In genomic region chr9:101270020-101270419, GRCm38 (mm10) we compare ENCODE assay signal across 20 mouse cellular contexts. TPM values are rescaled to one million over a fixed set of nuclear protein-coding genes. Genes with fewer than 3 reads are reported as not detected.
DNase-seq lines count a peak whose midpoint lies in the region; ATAC-seq lines count a peak whose summit lies in the region.
"Had no signal": no experiment of that assay in that cellular context is flagged by ENCODE, and none has a peak within 500 bp of the region (broad histone marks: within the 10 kb centered on the region; RNA-seq: fewer than 3 reads in every experiment).

No protein-coding gene starts in this region.

- H3K4me1 ChIP-seq in embryonic facial prominence, embryonic 11.5 days (ENCODE audit: control insufficient read depth, insufficient read depth, low read length), result no peaks in the 10 kb centered on the region
- H3K4me1 ChIP-seq in embryonic facial prominence, embryonic 10.5 days, result peaks cover 25% of the 10 kb centered on the region
- no peaks in the 10 kb centered on the region for H3K4me1 ChIP-seq in kidney, embryonic 14.5 days (ENCODE audit: control insufficient read depth, insufficient read depth, low read length)
- H3K4me1 ChIP-seq: heart, embryonic 15.5 days had no signal

- no peak overlapping the region for H3K9ac ChIP-seq in embryonic facial prominence, embryonic 11.5 days (replicated peaks; ENCODE audit: low read length)
- no peak overlapping the region for H3K9ac ChIP-seq in kidney, embryonic 14.5 days (ENCODE audit: low read depth, low read length)
- H3K9ac ChIP-seq: embryonic facial prominence, embryonic 12.5 days; forebrain, embryonic 15.5 days; heart, embryonic 15.5 days; hindbrain, embryonic 15.5 days had no signal

- ATAC-seq in embryonic facial prominence, embryonic 11.5 days (replicated peaks; ENCODE audit: insufficient number of reproducible peaks, low FRiP score, low TSS enrichment, low read depth), result no peak
- no peak for ATAC-seq in kidney, embryonic 14.5 days (ENCODE audit: low FRiP score, low TSS enrichment)
- ATAC-seq: forebrain, embryonic 15.5 days had no signal

- H3K27me3 ChIP-seq in embryonic facial prominence, embryonic 11.5 days (ENCODE audit: control insufficient read depth, insufficient read depth, low read length), result no peaks in the 10 kb centered on the region
- H3K27me3 ChIP-seq in embryonic facial prominence, embryonic 10.5 days (replicated peaks; ENCODE audit: low read depth, poor library complexity, severe bottlenecking), result no peaks in the 10 kb centered on the region
- H3K27me3 ChIP-seq in kidney, embryonic 14.5 days (ENCODE audit: control insufficient read depth, insufficient read depth, low read length), result no peaks in the 10 kb centered on the region
- H3K27me3 ChIP-seq: embryonic facial prominence, embryonic 12.5 days; forebrain, embryonic 15.5 days; heart, embryonic 15.5 days; hindbrain, embryonic 15.5 days had no signal

- DNase-seq in embryonic facial prominence, embryonic 11.5 days (ENCODE audit: low spot score), result peak; percentile 26
- DNase-seq in embryonic facial prominence, embryonic 10.5 days (ENCODE audit: low spot score), result no peak
- no peak for DNase-seq in kidney, postnatal 14 days
- DNase-seq in 3T3-L1 (ENCODE audit: low read depth, low spot score), result peak; percentile 24
- DNase-seq in forelimb bud, embryonic 11.5 days (ENCODE audit: low read depth, low spot score), result peak; percentile 36
- no peak for DNase-seq in left cerebral cortex, adult 9 months (ENCODE audit: low spot score in 2 of 2)
- DNase-seq in layer of hippocampus, postnatal 10 days (ENCODE audit: low spot score in 2 of 2), result no peak
- DNase-seq: adrenal gland, adult 2 months; adrenal gland, postnatal 25 days; cerebellum, adult 2 months; cerebellum, postnatal 10 days; gastrocnemius, postnatal 10 days; heart, adult 2 months; heart, postnatal 14 days had no signal

- no peaks in the 10 kb centered on the region for H3K36me3 ChIP-seq in embryonic facial prominence, embryonic 11.5 days (replicated peaks; ENCODE audit: control insufficient read depth, insufficient read depth, low read depth, low read length)
- H3K36me3 ChIP-seq in embryonic facial prominence, embryonic 10.5 days (replicated peaks), result no peaks in the 10 kb centered on the region; the same call in 1 of the 2 replicates
- no peaks in the 10 kb centered on the region for H3K36me3 ChIP-seq in kidney, embryonic 14.5 days (ENCODE audit: control insufficient read depth, insufficient read depth, low read length)
- H3K36me3 ChIP-seq: embryonic facial prominence, embryonic 12.5 days; forebrain, embryonic 15.5 days; heart, embryonic 15.5 days; hindbrain, embryonic 15.5 days had no signal

- no peak overlapping the region for H3K4me3 ChIP-seq in embryonic facial prominence, embryonic 11.5 days (ENCODE audit: low read depth, low read length)
- no peak overlapping the region for H3K4me3 ChIP-seq in embryonic facial prominence, embryonic 10.5 days
- no peak overlapping the region for H3K4me3 ChIP-seq in kidney, embryonic 14.5 days (ENCODE audit: low read length)
- H3K4me3 ChIP-seq: embryonic facial prominence, embryonic 12.5 days; forebrain, embryonic 15.5 days; heart, adult 2 months; heart, embryonic 15.5 days; hindbrain, embryonic 15.5 days had no signal

- 42% methylated on average over 5 of the region's 5 CpGs for WGBS in embryonic facial prominence, embryonic 11.5 days
- WGBS in embryonic facial prominence, embryonic 10.5 days, result 38% methylated on average over 5 of the region's 5 CpGs
- WGBS in kidney, embryonic 14.5 days, result 14% methylated on average over 5 of the region's 5 CpGs

- H3K4me2 ChIP-seq in embryonic facial prominence, embryonic 11.5 days (ENCODE audit: low read depth, low read length), result no peak overlapping the region
- H3K4me2 ChIP-seq in kidney, embryonic 14.5 days (replicated peaks; ENCODE audit: low read depth, low read length), result no peak overlapping the region
- H3K4me2 ChIP-seq: embryonic facial prominence, embryonic 12.5 days; forebrain, embryonic 15.5 days; heart, embryonic 11.5 days; heart, embryonic 15.5 days; hindbrain, embryonic 15.5 days had no signal

- H3K27ac ChIP-seq in embryonic facial prominence, embryonic 11.5 days (replicated peaks; ENCODE audit: low read depth, low read length), result no peak overlapping the region
- no peak overlapping the region for H3K27ac ChIP-seq in embryonic facial prominence, embryonic 10.5 days (replicated peaks)
- H3K27ac ChIP-seq in kidney, embryonic 14.5 days (ENCODE audit: low read depth, low read length), result 0 out of 2 replicates have a peak overlapping the region, but pooled peaks have one; percentile 6
- H3K27ac ChIP-seq: embryonic facial prominence, embryonic 12.5 days; forebrain, embryonic 15.5 days; heart, adult 2 months; heart, embryonic 15.5 days; hindbrain, embryonic 15.5 days had no signal

- H3K9me3 ChIP-seq in embryonic facial prominence, embryonic 11.5 days (replicated peaks; ENCODE audit: control insufficient read depth, low read length), result no peaks in the 10 kb centered on the region
- H3K9me3 ChIP-seq in embryonic facial prominence, embryonic 10.5 days, result 0 out of 2 replicates have a peak, but pooled peaks cover 2% of the 10 kb centered on the region
- no peaks in the 10 kb centered on the region for H3K9me3 ChIP-seq in kidney, embryonic 14.5 days (ENCODE audit: control insufficient read depth, low read length)
- H3K9me3 ChIP-seq: embryonic facial prominence, embryonic 12.5 days; forebrain, embryonic 15.5 days; heart, embryonic 15.5 days; hindbrain, embryonic 15.5 days had no signal

RNA-seq across cellular contexts. Expression of gene Ppp2r3a, which starts 18.4 kb away (rescaled TPM):
- 14.8 and 17.3 TPM in 2 replicates for polyA plus RNA-seq in embryonic facial prominence, embryonic 11.5 days (2014; fragmentation: Nextera tagmentation; extraction: Ambion mirVana)
- polyA plus RNA-seq in embryonic facial prominence, embryonic 10.5 days (2016; fragmentation: Nextera tagmentation; extraction: Ambion mirVana), result 10.6 and 10.9 TPM in 2 replicates
- polyA plus RNA-seq in kidney, embryonic 14.5 days (2014; fragmentation: Nextera tagmentation; extraction: Ambion mirVana), result 15.3 and 23.5 TPM in 2 replicates
- total RNA-seq in layer of hippocampus, postnatal 10 days (2021), result 10 to 100 TPM; 31.4 to 31.6 TPM

Comparison
In these comparisons a context has a peak if more than half of its experiments do, and no peak if none do; other contexts are left out.
1. DNase-seq: peak in embryonic facial prominence, embryonic 11.5 days (single experiment), 3T3-L1 (single experiment) and forelimb bud, embryonic 11.5 days (single experiment); none in embryonic facial prominence, embryonic 10.5 days (single experiment), kidney, postnatal 14 days (single experiment), left cerebral cortex, adult 9 months (0 of 2) and layer of hippocampus, postnatal 10 days (0 of 2).